Mouse (Mus musculus) kidney, adult 8-10 months (tissue): ENCODE results near the gene Nelfe.
A peak's percentile ranks its signal among the peaks of the same experiment; 100 is the strongest.
"Not testable (repeated sequence)": the region's sequence is repeated elsewhere in the genome, so short reads cannot be mapped to it uniquely, and the experiment has no call there.

ENCODE experiments used
- DNase-seq, 2 experiments: peaks; one replicate each; pipeline ENCODE4 v3.0.0; 2022

Gene Nelfe

DNA sequence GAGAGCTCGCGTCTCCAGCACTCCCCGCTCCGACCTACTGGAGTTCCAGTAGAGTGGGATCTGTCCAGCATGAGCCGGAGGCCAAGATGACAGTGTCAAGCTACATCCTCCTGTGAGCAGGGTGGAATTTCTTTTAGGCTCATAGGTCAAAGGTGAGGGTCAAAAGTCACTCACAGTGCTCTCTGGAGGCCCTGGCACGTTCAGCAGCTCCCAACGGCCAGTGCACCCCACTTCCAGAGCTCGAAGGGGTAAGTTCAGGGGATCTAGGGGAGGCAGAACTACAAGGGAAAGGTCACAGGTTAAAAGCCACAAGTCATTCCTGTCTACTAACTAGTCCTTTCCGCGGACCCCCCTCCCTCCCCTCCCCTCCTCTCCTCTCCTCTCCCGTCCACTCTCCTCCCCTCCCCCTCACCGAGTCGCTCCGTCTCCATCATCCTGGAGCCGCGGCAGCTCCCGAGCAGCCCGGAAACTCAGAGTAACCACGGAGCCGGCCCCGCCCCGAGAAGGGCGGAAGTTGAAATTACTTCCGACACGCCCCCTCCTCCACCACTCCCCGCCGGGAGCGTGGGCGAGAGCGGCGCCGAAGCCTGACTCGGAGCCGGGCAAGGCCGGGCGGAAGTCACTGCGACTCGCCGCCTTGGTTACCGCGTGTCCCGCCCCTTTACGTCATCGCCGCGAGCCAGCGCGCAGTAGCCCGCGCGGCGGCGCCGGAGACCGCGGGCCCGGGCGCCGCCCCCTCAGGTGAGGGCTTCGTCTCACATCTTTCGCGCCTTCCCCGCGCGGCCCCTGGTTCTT lies at the start of gene Nelfe, which contains the start of gene Skiv2l:
Gene Nelfe, plus strand, starts transcription at position 670 of the 795 bp plus-strand sequence.
Gene Skiv2l, minus strand, starts transcription at position 489 of the 795 bp plus-strand sequence.
- DNase-seq: peak; percentile 96 to 97

DNA sequence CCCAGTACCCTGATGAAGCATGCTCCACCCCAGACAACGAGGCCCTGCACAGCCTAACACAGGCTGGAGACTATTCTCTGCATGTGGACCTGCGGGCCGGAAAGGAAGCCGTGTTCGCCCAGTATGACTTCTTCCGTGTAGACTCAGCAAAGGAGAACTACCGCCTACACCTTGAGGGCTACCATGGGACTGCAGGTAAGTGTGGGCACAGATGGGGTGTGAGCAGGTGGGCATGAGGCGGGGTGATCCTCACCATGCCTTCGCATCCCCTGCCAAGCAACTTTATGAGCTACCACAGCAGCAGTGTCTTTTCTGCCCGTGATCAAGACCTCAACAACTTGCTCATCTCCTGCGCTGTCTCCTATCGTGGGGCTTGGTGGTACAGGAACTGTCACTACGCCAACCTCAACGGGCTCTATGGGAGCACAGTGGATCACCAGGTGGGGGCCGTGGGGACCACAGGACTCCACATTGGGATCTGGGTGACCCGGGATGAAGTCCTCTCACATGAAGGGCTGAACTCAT lies 49.3 kb upstream of the Nelfe start:
- DNase-seq: not testable (repeated sequence)

DNA sequence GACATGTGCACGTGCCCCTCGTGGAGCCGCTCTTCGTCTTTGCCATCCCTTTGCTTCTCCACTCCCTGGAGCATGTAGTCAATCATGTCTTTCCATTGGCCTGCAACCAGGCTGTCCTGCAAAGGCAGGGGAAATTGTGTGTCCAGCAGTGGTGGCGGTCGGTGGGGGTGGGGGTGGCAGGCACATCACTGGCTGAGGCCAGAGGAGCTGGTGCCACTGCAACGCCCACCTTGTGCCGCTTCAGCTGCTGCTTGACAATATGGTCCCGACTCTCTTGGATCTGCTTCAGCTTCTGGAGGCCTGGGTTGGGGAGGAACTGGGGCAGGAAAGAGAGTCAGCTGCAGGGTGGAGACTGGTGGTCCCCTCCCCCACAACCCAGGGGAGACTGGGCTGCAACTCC lies 47.4 kb upstream of the Nelfe start:
- not testable (repeated sequence) for DNase-seq

DNA sequence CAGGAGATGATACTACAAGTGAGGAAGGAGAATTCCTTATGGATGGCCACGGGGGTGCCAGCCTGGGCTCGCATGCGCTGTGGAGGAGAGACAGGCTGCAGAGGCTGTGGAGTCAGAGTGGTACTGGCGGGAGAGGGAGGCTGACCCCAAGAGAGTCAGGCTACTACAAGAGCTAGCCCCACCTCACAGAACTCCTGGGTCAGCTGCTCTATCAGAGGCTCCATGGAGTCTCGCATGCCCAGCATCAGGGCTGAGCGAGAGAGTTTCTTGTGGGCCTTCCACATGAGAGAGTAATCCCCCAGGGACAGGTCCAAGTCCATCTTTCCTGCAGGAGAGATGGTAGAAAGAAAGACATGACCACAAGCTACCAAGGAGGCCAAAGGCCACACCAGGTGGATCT lies 46.8 kb upstream of the Nelfe start:
- not testable (repeated sequence) for DNase-seq

DNA sequence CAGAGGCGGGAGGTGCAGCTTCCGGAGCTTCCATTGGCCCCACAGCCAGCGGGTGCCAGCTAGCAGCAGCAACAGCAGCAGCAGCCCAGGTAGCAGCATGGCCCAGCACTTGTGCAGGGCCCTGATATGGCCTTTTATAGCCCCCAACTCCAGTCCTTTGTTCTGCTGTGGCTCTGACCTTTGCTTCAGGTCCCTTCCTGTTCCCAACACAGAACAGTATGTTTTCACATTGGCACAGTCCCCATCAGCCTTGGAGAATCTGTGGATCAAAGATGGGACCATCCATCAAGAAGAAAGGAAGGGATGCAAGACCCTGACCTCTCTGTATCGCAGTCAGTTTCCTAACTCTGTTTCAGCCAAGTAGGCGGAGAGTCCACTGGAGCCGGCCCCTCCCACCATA lies 45.9 kb upstream of the Nelfe start, which contains the start of gene Cyp21a1:
Gene Cyp21a1, minus strand, starts transcription at position 261 of the 400 bp plus-strand sequence.
- DNase-seq: not testable (repeated sequence)

DNA sequence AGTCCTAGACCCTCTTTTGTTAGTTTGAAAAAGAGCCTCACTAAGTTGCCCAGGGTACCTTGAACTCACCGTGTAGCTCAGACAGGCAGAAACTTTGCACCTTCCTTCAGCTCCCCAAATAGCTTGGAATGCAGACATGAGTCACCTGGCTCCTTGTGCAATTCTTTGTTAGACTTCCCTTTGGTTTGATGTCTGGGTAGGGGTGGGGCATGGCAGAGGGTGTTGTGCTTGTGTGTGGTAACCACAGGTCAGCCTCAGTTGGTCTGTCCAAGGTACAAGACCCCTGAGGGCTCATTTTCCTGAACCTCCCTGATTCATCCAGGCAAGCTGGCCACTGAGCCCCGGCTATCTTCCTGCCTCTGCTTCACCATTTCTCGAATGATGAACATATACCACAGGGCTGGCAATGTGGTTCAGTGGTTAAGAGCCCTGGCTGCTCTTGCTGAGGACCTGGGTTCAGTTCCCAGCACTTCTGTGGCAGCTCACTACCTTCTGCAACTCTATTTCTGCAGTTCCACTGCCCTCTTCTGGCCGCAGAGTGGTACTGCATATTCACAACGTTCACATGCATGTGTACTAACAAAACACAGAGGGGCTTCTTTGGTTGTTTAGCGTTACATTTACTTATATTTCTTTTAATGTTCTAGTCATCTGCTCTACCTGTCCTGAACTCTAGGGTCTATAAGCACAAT lies 45.2 kb upstream of the Nelfe start:
- DNase-seq: no peak

DNA sequence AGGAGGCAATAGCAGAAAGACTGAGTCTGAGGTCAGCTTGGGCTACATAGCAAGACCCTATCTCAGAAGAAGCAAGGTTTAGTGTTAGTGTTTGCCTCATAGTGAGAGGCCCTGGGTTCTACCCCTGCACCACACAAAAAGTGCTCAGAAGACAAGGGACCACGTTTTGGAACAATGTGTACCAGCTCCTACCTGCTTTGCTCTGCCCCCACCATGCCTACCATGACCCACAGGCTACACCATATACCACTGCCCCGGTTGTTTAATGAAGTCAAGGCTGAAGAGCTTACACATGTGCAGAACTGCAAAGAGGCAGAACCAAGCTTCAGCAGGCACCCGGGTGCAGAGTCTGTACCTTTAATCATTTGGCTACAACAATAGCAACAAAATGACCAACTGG lies 43.0 kb upstream of the Nelfe start:
- DNase-seq: no peak

DNA sequence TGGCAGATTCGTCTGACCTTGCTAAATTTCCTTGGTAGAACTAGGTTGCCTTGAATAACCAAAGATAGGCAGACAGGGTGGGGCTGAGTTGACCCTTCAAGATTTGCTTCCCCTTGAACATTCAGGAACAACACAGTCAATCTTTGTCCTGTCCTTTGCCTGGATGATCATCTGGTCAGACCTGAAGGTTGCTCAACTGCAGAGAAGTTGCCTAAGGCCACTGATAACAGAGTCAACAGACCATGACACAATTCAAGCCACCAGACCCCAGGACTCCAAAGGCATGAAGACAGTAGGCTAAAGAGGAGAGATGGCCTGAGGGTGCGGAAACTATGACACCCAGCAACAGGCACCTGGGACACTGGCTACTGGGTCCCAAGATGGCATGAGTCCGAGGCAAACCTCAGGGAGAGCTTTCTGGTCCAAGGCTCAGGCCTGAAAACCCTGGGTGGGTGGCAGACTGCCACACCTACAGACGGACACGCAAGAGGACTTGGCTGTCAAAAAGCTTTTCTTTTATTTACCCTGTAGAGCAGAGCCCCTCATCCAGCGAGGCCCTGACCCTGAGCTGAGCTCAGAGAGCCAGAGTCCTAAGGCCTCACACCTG lies 41.5 kb upstream of the Nelfe start:
- no peak for DNase-seq

DNA sequence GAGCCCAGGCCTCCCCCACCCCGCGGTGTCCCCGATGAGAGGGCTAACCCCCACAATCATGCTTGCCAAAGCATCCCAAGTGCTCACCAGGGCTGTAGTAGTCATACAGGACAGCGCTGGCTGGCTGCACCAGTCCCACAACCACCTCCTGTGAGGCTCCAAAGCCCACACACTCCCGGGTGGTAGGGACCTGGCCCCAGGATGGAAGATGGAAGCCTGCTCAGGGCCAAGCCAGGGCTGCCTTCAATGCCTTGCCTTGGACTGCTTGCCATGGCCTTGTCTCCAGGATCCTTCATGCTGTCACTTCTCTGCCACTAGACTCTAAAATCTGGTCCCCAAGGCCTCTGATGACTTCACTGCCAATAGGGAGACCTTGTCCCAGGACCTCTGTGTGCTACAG lies 39.8 kb upstream of the Nelfe start:
- DNase-seq: not testable (repeated sequence)

DNA sequence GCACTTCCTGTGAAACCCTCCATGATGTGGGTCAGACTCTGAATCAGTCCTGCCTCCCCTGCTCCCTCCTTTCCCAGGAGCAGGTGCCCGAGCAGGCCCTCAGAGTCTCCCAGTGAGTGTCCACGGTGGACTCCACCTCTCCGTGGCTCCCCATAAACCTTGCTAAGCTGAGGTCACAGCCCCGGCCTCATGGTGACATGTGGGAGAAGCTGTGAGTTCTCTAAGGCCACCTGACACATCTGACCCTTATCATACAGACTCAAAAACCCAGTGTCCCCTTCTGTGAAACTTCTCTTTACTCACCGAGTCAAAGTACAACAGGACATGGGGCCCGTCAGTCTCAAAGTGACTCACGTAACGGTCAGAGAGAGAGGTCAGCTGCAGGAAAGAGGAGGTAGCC lies 39.4 kb upstream of the Nelfe start:
- DNase-seq: not testable (repeated sequence)

DNA sequence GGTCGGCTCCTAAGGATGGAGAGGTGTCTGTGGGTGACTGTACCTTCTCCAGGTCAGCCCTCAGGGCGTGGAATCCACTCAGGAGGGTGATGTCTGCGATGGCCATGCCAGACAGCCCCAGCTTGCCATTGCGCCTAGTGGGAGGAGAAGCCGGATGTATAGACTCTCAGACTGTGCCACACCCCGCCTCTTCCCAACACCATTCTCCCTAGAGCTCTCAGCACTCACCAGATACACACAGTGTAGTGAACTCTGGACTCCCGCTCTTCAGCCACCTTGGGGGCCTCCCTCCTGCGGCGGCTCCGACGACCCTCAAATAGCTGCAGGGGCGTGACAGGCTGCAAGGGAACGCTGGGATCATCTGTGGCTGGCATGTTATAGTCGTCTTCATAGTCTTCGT lies 38.9 kb upstream of the Nelfe start:
- DNase-seq: no peak

DNA sequence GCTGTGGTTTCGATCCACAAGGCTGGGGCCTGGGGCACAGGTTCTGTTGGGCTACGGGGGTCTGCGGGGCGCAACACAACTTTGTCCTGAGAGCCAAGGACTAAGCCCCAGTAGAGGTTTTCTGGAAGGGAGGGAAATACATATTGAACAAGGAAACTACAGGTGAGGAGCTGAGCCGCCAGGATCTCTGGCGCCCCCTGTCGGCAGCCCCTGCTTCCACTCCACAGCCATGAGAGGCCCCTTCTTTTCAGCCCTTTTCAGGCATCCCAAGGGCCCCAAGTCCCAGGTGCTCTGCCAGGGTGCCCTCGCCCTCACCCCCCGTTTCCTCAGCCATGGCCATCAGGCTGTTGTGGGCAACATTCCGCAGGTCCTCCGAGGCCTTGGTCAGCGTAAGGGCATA lies 36.4 kb upstream of the Nelfe start:
- peak in 1 of 2 experiments; percentile 32 for DNase-seq

DNA sequence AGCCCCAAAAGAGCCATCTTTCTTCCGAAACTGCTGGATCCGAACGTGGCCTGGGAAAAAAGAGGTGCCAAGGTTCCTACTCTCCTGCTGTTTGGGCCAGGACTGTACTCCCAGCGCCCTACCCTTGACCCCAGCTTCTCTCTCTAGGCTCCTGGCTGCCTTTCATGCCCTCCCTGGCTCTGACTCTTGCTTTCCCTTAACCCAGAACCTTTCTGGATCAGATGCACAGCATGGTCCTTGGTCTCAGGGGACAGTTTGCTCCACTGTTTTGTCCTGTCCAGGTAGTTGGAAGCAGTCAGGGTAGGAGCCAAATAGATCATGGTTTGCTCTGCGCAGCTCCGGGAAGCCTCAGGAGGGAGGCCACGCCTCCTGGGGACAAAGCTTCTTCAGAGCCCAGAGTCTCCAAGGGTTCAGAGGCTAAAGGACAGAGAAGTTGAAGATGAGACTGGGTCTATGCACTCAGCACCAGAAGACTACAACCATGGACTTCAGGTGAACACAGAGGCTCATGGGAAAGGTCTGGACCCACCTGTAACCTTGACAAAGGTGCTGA lies 35.3 kb upstream of the Nelfe start:
- DNase-seq: peak in 1 of 2 experiments; percentile 32

DNA sequence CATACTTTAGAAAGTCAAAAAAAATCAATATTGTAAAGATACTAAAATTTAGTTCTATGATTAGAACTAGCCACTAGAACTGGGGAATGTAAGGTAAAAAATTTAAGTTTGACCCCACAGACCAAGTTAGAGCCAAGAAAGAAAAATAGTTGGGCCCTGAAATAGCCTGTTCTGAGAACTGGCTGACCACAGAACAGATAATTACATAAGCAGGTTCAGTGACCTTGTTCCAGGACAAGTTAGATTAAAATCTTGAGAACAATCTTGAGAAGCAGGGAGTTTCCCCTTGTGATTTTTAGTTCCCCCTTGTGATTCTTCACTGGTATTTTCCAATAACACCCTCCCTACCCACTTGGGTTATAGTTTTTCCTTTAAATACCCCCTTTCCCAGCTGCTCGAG lies 19.4 kb upstream of the Nelfe start:
- not testable (repeated sequence) for DNase-seq

DNA sequence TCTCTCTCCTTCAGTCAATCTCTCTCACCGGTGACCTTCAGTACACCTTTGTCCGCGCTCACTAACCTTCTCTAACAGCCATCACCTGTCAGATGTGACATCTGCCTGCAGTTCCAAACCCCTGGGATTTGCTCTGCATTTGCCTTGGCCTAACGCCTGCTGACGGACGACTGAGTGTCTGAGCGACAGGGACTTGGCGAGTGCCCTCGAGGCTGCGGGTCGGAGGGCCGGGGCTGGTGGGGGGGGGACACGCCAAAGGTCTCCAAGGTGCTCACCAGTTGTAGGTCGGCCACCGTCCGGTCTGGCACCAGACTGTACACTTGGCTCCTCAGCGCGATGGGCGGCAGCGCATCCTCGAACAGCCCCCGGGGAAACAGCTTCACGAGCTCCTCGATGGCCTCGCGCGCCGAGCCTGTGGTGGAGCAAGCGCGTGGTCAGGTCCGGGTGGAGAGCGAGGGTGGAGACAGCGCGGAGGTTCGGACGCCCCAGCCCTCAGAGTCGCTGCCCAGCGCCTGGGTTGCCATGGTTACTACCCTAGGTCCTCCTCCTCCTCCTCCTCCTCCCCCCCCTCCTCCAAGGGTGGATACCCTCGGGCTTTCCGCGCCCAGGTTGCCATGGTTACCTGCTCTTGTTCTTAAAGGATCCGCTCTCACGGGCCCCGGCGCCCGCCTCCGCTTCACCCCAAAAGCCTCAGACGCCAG lies 13.9 kb upstream of the Nelfe start:
- no peak for DNase-seq

DNA sequence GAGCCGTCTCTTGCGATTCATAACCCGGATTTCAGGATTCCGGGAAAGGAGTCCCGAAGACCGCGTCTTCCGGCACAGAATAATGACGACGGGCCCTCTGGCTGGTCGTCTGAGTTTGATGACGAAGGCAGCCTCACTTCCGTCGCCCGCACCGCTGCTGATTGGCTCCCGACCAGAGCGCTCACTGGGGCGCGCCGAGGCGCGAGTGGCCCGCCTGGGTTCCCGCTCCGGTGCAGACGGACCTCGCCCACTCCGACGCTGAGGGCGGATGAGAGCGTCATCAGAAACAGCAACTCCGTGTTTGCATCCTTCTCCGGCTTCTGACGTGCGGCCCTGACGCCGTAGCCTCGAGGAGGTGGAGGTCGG lies 13.4 kb upstream of the Nelfe start, which contains the start of the genes Stk19 and Dxo:
Gene Stk19, minus strand, starts transcription at position 90 of the 366 bp plus-strand sequence.
Gene Dxo, plus strand, starts transcription at position 164 of the 366 bp plus-strand sequence.
- peak; percentile 95 for DNase-seq

DNA sequence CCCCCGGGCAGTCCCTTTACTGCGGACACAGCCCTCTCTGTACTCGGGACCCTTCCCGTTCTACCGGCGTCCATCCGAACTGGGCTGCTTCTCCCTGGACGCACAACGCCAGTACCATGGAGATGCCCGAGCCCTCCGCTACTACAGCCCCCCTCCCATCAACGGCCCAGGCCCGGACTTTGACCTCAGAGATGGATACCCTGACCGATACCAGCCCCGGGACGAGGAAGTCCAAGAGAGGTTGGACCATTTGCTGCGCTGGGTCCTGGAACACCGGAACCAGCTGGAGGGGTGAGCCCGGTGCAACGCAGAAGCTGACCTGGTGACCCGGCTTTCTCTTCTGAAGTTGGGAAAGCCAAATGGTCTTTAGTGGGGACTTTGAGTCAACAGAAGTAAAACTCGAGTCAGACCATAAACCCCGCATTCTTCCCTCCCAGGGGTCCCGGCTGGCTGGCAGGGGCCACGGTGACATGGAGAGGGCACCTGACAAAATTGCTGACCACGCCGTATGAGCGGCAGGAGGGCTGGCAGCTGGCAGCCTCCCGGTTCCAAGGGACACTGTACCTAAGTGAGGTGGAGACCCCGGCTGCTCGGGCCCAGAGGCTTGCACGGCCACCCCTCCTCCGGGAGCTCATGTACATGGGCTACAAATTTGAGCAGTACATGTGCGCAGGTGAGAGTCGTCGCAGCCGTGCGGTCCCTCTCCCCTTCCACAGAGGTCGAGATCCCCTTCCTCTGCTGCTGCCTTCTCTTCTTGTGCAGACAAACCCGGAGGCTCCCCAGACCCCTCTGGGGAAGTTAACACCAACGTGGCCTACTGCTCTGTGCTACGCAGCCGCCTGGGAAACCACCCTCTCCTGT lies 12.5 kb upstream of the Nelfe start:
- DNase-seq: peak in 1 of 2 experiments; percentile 45

DNA sequence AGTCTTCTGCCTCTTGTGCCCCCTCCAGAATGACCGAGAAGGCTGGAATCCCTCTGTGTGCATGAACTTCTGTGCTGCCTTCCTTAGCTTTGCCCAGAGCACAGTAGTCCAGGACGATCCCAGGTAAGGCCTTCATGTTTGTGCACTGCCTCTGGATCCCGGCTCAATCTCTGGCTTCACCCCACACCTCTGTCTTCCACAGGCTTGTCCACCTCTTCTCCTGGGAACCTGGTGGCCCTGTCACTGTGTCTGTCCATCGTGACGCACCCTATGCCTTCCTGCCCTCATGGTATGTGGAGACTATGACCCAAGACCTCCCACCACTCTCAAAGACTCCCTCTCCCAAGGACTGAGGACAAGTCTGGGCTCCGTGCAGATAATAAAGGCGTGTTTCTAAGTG lies 11.4 kb upstream of the Nelfe start:
- no peak for DNase-seq

DNA sequence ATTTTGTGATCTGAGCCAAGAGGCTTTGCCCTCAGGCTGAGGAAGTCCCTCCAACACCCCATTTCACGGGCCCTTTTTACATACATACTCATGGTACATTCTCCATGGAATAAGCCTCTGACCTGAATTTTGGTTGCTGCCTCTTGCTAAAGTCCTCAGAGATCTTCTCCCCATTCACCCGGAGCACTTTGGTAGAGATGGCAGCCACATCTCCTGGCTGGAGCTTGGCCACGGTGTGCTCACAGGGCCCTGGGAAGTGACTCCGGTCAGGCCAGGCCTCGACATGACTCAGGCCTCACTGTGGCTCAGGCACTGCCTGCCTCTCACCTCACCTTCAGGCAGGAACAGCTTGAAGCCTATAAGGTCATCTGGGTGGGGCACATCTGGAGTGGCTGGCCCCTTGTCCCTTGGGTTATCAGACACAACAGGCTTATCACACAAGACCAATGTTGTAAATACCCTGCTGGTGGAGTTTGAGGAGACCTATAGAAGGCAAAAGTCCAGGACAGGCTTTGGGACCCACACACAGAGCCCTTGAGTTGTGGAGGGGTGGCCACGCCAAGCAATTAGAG lies 9.4 kb upstream of the Nelfe start:
- no peak for DNase-seq

DNA sequence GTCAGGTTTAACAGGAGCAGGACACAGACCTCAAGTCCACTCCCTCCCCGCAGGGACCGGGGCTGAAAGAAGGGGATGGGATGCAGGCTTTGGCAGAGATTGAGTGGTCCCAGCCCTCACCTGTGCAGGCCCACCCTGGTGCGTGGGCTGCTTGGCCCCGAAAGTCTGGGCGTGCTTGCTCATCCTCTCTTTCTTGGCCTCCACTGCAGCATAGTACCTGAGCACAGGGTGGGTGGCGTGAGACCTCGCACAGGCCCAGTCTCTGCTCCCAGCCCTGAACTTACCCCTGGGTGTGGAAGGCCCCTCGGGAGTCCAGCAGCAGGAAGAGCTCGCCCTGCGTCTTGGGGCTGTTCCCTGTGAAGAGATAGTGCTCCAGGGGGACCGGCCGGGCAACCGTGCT lies 5.3 kb upstream of the Nelfe start:
- no peak for DNase-seq

DNA sequence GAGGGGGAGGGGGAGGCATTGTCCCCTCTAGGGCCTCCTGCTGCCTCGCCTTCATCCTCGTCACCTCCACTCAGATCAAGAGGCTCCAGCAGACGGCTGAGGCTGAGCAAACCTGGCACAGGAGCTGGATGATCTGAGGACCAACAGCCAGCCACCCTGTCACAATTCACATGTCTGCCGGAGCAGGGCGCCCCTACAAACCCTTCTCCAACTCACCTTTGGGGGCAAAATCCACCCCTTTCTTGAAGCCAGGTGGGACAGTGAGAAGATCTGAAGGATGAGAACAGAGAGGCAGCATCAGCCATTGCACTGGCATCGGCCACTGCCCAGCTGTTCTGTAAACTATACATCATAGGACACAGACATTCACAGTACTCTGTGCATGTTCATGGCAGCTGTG lies 3.0 kb upstream of the Nelfe start:
- DNase-seq: no peak
